Mouse (Mus musculus) liver, embryonic 14.5 days (tissue): ENCODE measurements at regions not wholly inside any gene's neighbourhood (a gene's known extent, or its start where the extent isn't known, plus 50 kb on each side); places are given as distances from the start of the nearest gene placed in this dataset.

Experiments used
- ATAC-seq: fragments of 200-750 bp; cut with Nextera tagmentation; 2 replicates; pipeline ENCODE4 v1.8.0; 2017; ENCODE audit warnings: moderate number of reproducible peaks, mild to moderate bottlenecking, moderate library complexity; ENCODE audit not compliant: insufficient read depth
- DNase-seq, 3 experiments: peaks; one replicate each; pipeline ENCODE4 v3.0.0-alpha.2; 2012 to 2013; ENCODE audit warnings: low read depth in 3 of 3, low spot score in 3 of 3
- H3K27ac ChIP-seq: fragments of 300-500 bp; sonication (generic); 2 replicates; pipeline ENCODE4 v1.5.1; 2014; ENCODE audit warnings: moderate library complexity, mild to moderate bottlenecking, control low read depth, inconsistent platforms
- H3K27me3 ChIP-seq: fragments of 300-500 bp; sonication (generic); 2 replicates; pipeline ENCODE4 v1.6.1; 2014; ENCODE audit warnings: mild to moderate bottlenecking, low read length, moderate library complexity; ENCODE audit not compliant: control insufficient read depth, insufficient read depth
- H3K36me3 ChIP-seq: fragments of 300-500 bp; sonication (generic); replicated peaks from 2 replicates; pipeline ENCODE4 v1.6.1; 2014; ENCODE audit warnings: low read depth; ENCODE audit not compliant: control insufficient read depth, insufficient read depth
- H3K4me1 ChIP-seq, 2 experiments: fragments of 200-500 bp in 1 of 2; fragments of 300-500 bp in 1 of 2; sonication (generic) in 1 of 2; replicated peaks; 2 replicates each; pipeline ENCODE4 v1.6.1; 2012 to 2014; ENCODE audit warnings: antibody characterized with exemption in 1 of 2, inconsistent platforms in 1 of 2, low read length in 1 of 2; ENCODE audit not compliant: control insufficient read depth in 2 of 2, insufficient read depth in 2 of 2
- H3K4me2 ChIP-seq: fragments of 300-500 bp; sonication (generic); 2 replicates; pipeline ENCODE4 v1.6.1; 2014; ENCODE audit warnings: low read depth, mild to moderate bottlenecking, control low read depth, moderate library complexity
- H3K4me3 ChIP-seq, 2 experiments: fragments of 200-500 bp in 1 of 2; fragments of 300-500 bp in 1 of 2; sonication (generic) in 1 of 2; 2 replicates each; pipeline ENCODE4 v1.5.1; 2012 to 2014; ENCODE audit warnings: low read depth in 2 of 2, low read length in 2 of 2, mild to moderate bottlenecking in 2 of 2, control low read depth in 1 of 2, inconsistent platforms in 1 of 2, moderate library complexity in 1 of 2; ENCODE audit not compliant: insufficient read depth in 1 of 2
- H3K9ac ChIP-seq: fragments of 300-500 bp; sonication (generic); replicated peaks from 2 replicates; pipeline ENCODE4 v1.6.1; 2014; ENCODE audit warnings: mild to moderate bottlenecking, control low read depth, moderate library complexity
- H3K9me3 ChIP-seq: fragments of 300-500 bp; sonication (generic); 2 replicates; pipeline ENCODE4 v1.6.1; 2016; ENCODE audit warnings: low read length, mixed read lengths; ENCODE audit not compliant: control insufficient read depth
- CTCF ChIP-seq: IDR thresholded peaks from 2 replicates; pipeline ENCODE4 v1.5.1; 2016; ENCODE audit warnings: antibody characterized with exemption, low read depth, control low read depth
- EP300 ChIP-seq: IDR thresholded peaks from 2 replicates; pipeline ENCODE4 v1.6.1; 2016; ENCODE audit warnings: antibody characterized with exemption, low read depth
- WGBS: fragments of 180-500 bp; shearing (Covaris S2); extraction: QIAGEN DNeasy Blood & Tissue Kit; methylation state at CpG from one replicate; pipeline ENCODE4 v1.1.7; 2014; ENCODE audit not compliant: insufficient replicate concordance; 5-methylcytosine and 5-hydroxymethylcytosine counted together

GRCm38 (mm10) chr13:30065520-30065919 is 70.8 kb upstream of the Mboat1 start:
- TF ChIP-seq EP300 (no peak), CTCF (no peak)
- Histone ChIP-seq H3K27me3 (no peaks in the 10 kb centered on the region), H3K4me1 (no peaks in the 10 kb centered on the region), H3K36me3 (no peaks in the 10 kb centered on the region), H3K4me2 (no peak overlapping the region), H3K9me3 (no peaks in the 10 kb centered on the region), H3K9ac (no peak overlapping the region), H3K4me3 (no peak overlapping the region), H3K27ac (no peak overlapping the region)
- ATAC-seq (no peak), DNase-seq (no peak)
- 55% methylated on average over 8 of the region's 8 CpGs for WGBS

GRCm38 (mm10) chr13:30063741-30064140 is 72.5 kb upstream of the Mboat1 start:
- TF ChIP-seq CTCF = no peak
- TF ChIP-seq EP300 = no peak
- no peak overlapping the region for H3K9ac ChIP-seq
- WGBS = 62% methylated on average over 3 of the region's 3 CpGs
- no peak for DNase-seq
- no peaks in the 10 kb centered on the region for H3K27me3 ChIP-seq
- no peak overlapping the region for H3K27ac ChIP-seq
- no peak for ATAC-seq
- H3K36me3 ChIP-seq = no peaks in the 10 kb centered on the region
- H3K4me3 ChIP-seq = no peak overlapping the region
- H3K4me1 ChIP-seq = no peaks in the 10 kb centered on the region
- H3K9me3 ChIP-seq = no peaks in the 10 kb centered on the region
- no peak overlapping the region for H3K4me2 ChIP-seq

- no peak for ATAC-seq
- no peak overlapping the region for H3K27ac ChIP-seq
- TF ChIP-seq CTCF (no peak), EP300 (no peak)
- H3K9ac ChIP-seq = no peak overlapping the region
- H3K36me3 ChIP-seq = no peaks in the 10 kb centered on the region
- no peaks in the 10 kb centered on the region for H3K4me1 ChIP-seq
- no peaks in the 10 kb centered on the region for H3K9me3 ChIP-seq
- 56% methylated on average over 4 of the region's 4 CpGs for WGBS
- no peak overlapping the region for H3K4me3 ChIP-seq
- no peak overlapping the region for H3K4me2 ChIP-seq
- no peak for DNase-seq
- H3K27me3 ChIP-seq = no peaks in the 10 kb centered on the region
These were observed 74.0 kb upstream of the Mboat1 start for GRCm38 (mm10) chr13:30062285-30062684.

- Histone ChIP-seq H3K4me3 (no peak overlapping the region), H3K36me3 (no peaks in the 10 kb centered on the region), H3K9me3 (no peaks in the 10 kb centered on the region), H3K4me1 (no peaks in the 10 kb centered on the region), H3K9ac (no peak overlapping the region), H3K27ac (no peak overlapping the region), H3K27me3 (no peaks in the 10 kb centered on the region), H3K4me2 (no peak overlapping the region)
- ATAC-seq (no peak), DNase-seq (no peak)
- TF ChIP-seq CTCF (no peak), EP300 (no peak)
- WGBS = 60% methylated on average over 3 of the region's 3 CpGs
These were observed 69.3 kb upstream of the E2f3 start for GRCm38 (mm10) chr13:30055141-30055645.

GRCm38 (mm10) chr13:30051891-30052550 is 66.2 kb upstream of the E2f3 start:
- DNase-seq (no peak), ATAC-seq (no peak)
- WGBS = 61% methylated on average over 16 of the region's 16 CpGs
- TF ChIP-seq CTCF (no peak), EP300 (no peak)
- no peaks in the 10 kb centered on the region for H3K27me3 ChIP-seq
- H3K9me3 ChIP-seq = no peaks in the 10 kb centered on the region
- no peak overlapping the region for H3K9ac ChIP-seq
- no peak overlapping the region for H3K4me3 ChIP-seq
- H3K27ac ChIP-seq = no peak overlapping the region
- no peaks in the 10 kb centered on the region for H3K4me1 ChIP-seq
- H3K4me2 ChIP-seq = no peak overlapping the region
- no peaks in the 10 kb centered on the region for H3K36me3 ChIP-seq
